Mouse (Mus musculus) lung, embryonic 16.5 days (tissue): Measurements from ENCODE around the gene Hacd3. TPM values are rescaled to one million over a fixed set of nuclear protein-coding genes. Genes with fewer than 3 reads are reported as not detected.
"Not testable (repeated sequence)": the region's sequence is repeated elsewhere in the genome, so short reads cannot be mapped to it uniquely, and the experiment has no call there.

Experiments
- ATAC-seq: fragments of 200-750 bp; cut with Nextera tagmentation; 2 replicates; pipeline ENCODE4 v1.8.0; 2017; ENCODE audit warnings: low read depth, mild to moderate bottlenecking, moderate library complexity
- H3K27ac ChIP-seq: fragments of 300-500 bp; sonication (generic); 2 replicates; pipeline ENCODE4 v1.5.1; 2014; ENCODE audit warnings: mild to moderate bottlenecking, control low read depth, low read length
- H3K27me3 ChIP-seq: fragments of 300-500 bp; sonication (generic); 2 replicates; pipeline ENCODE4 v1.6.1; 2014; ENCODE audit warnings: low read depth, low read length, mixed read lengths; ENCODE audit not compliant: control insufficient read depth, insufficient read depth
- H3K36me3 ChIP-seq: fragments of 300-500 bp; sonication (generic); 2 replicates; pipeline ENCODE4 v1.6.1; 2014; ENCODE audit warnings: low read length; ENCODE audit not compliant: control insufficient read depth, insufficient read depth
- H3K4me1 ChIP-seq: fragments of 300-500 bp; sonication (generic); replicated peaks from 2 replicates; pipeline ENCODE4 v1.6.1; 2014; ENCODE audit warnings: low read length, mixed read lengths; ENCODE audit not compliant: control insufficient read depth, insufficient read depth
- H3K4me2 ChIP-seq: fragments of 300-500 bp; sonication (generic); 2 replicates; pipeline ENCODE4 v1.6.1; 2014; ENCODE audit warnings: low read depth, low read length, control low read depth
- H3K4me3 ChIP-seq: fragments of 300-500 bp; sonication (generic); 2 replicates; pipeline ENCODE4 v1.5.1; 2014; ENCODE audit warnings: mild to moderate bottlenecking, low read length, control low read depth
- H3K9ac ChIP-seq: fragments of 300-500 bp; sonication (generic); 2 replicates; pipeline ENCODE4 v1.6.1; 2014; ENCODE audit warnings: low read length, control low read depth
- H3K9me3 ChIP-seq: fragments of 300-500 bp; sonication (generic); 2 replicates; pipeline ENCODE4 v1.6.1; 2016; ENCODE audit warnings: low read length; ENCODE audit not compliant: control insufficient read depth
- WGBS: fragments of 180-500 bp; shearing (Covaris S2); extraction: QIAGEN DNeasy Blood & Tissue Kit; methylation state at CpG from one replicate; pipeline ENCODE4 v1.1.7; 2014; 5-methylcytosine and 5-hydroxymethylcytosine counted together
- polyA plus RNA-seq: library from polyadenylated mRNA; unstranded; fragments of >200 nt; fragmentation: Nextera tagmentation; extraction: Ambion mirVana; gene quantifications from 2 replicates; pipeline ENCODE4 v1.2.1, GENCODE M21; 2015

Gene Hacd3
- polyA plus RNA-seq, 1 experiment from 2014 or later = 76.6 TPM

DNA sequence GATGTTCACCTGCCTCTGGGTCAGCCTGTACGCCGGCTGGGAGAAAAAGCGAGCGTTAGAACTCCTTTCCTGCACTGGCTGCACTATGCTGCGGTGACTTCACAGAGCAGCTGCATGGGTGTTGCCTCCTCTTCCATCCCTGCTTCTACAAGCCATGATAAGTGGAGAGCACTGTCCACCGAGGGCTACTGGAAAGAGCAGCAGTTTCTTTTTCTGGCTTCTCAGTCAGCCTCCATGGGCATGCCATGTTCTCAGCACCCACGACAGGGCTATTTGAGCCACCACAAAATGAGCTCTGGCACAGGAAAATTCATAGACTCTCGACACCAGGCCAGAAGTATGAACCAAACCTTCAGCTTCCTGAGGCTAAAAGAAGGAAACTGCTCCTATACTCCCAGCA, 15.8 kb downstream of the Hacd3 start:
- H3K27me3 ChIP-seq = no peaks in the 10 kb centered on the region
- no peak overlapping the region for H3K4me3 ChIP-seq
- H3K9me3 ChIP-seq = no peaks in the 10 kb centered on the region
- WGBS = 92% methylated on average over 8 of the region's 8 CpGs
- H3K9ac ChIP-seq = no peak overlapping the region
- no peak overlapping the region for H3K27ac ChIP-seq
- no peaks in the 10 kb centered on the region for H3K4me1 ChIP-seq
- no peak for ATAC-seq
- H3K36me3 ChIP-seq = peaks cover 17% of the 10 kb centered on the region
- no peak overlapping the region for H3K4me2 ChIP-seq

DNA sequence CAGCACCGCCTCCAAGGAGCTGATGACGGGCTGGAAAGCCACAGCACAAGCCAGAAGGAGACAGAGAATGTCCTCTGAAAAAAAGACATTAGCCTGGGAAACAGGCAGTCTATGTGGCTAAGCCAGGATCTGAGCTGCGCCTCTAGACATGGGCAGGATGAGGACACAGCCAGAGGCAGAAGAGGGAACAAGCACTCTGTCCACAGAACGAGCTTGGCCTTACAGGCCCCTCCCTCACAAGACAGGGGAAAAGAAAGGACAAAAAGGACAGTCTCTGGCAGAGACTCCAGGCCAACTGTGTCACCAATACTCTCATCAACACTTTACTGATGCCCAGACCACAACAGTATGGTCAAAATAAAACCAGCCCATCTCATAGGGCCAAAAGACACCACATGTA, 20.0 kb downstream of the Hacd3 start:
- no peak for ATAC-seq
- no peak overlapping the region for H3K27ac ChIP-seq
- no peak overlapping the region for H3K9ac ChIP-seq
- WGBS = 76% methylated on average over 4 of the region's 4 CpGs
- H3K9me3 ChIP-seq = no peaks in the 10 kb centered on the region
- H3K4me3 ChIP-seq = no peak overlapping the region
- H3K27me3 ChIP-seq = no peaks in the 10 kb centered on the region
- H3K4me2 ChIP-seq = no peak overlapping the region
- H3K36me3 ChIP-seq = peaks cover 27% of the 10 kb centered on the region
- no peaks in the 10 kb centered on the region for H3K4me1 ChIP-seq

DNA sequence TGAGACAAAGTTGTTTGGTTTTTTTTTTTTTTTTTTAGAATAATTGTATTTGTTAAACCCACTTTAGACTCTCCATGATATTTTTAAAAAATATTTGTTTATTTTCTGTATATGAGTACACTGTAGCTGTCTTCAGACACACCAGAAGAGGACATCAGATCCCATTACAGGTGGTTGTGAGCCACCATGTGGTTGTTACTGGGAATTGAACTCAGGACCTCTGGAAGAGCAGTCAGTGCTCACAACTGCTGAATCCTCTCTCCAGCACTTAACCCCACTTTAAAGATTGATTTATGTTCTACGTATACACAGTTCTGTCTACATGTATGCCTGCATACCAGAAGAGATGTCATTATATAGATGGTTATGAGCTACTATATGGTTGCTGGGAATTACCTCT, 26.0 kb downstream of the Hacd3 start:
- ATAC-seq, H3K4me3 ChIP-seq, H3K4me2 ChIP-seq, H3K4me1 ChIP-seq, H3K27me3 ChIP-seq, H3K9ac ChIP-seq, H3K27ac ChIP-seq, H3K9me3 ChIP-seq: not testable (repeated sequence)
- peaks cover 17% of the 10 kb centered on the region for H3K36me3 ChIP-seq
- 78% methylated on average over 1 of the region's 1 CpGs for WGBS

DNA sequence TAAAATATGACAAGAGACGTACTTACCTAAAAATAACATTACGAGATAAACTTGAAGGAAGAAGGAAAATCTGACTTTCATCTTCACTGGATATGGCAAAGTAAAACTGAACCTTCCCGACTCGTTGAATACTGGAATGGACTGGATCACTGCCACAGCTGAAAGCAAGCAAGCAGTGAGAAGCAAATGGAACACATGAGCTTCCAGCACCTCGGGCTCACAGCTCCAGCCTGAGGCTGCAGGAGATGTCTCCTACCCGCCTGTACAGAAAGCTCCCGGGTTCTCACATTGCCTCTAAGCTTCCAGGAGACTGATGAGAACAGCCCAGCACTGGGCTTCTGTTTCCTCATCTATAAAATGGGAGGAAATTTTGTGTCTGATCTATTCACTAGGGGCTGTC, 31.2 kb downstream of the Hacd3 start:
- WGBS = 85% methylated on average over 7 of the region's 7 CpGs
- no peaks in the 10 kb centered on the region for H3K4me1 ChIP-seq
- H3K36me3 ChIP-seq = peaks cover 26% of the 10 kb centered on the region
- no peak for ATAC-seq
- H3K9ac ChIP-seq = no peak overlapping the region
- no peaks in the 10 kb centered on the region for H3K27me3 ChIP-seq
- no peak overlapping the region for H3K27ac ChIP-seq
- H3K4me3 ChIP-seq = no peak overlapping the region
- H3K4me2 ChIP-seq = no peak overlapping the region
- H3K9me3 ChIP-seq = no peaks in the 10 kb centered on the region

DNA sequence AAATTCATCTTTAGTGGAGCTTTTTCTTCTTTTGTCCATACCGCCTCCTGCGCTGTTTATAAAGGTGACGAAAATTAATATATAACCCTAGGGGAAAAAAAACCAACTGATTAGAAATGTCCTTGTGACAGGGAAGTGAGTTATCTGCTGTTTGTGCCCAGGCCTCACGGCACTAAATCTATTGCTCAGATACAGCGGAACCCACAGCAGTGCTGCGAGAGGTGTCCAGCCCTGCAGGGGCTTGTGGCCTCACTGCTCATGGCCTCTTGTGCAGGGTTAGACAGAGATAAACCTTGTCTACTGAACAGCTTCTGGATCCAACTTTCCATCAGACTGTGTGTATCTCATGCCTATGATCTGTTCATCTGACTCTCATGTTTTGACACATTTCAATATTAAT, 33.0 kb downstream of the Hacd3 start:
- no peak overlapping the region for H3K4me2 ChIP-seq
- no peak overlapping the region for H3K4me3 ChIP-seq
- 88% methylated on average over 6 of the region's 6 CpGs for WGBS
- H3K9me3 ChIP-seq = no peaks in the 10 kb centered on the region
- ATAC-seq = no peak
- no peaks in the 10 kb centered on the region for H3K27me3 ChIP-seq
- H3K4me1 ChIP-seq = no peaks in the 10 kb centered on the region
- peaks cover 35% of the 10 kb centered on the region for H3K36me3 ChIP-seq
- H3K9ac ChIP-seq = no peak overlapping the region
- H3K27ac ChIP-seq = no peak overlapping the region

DNA sequence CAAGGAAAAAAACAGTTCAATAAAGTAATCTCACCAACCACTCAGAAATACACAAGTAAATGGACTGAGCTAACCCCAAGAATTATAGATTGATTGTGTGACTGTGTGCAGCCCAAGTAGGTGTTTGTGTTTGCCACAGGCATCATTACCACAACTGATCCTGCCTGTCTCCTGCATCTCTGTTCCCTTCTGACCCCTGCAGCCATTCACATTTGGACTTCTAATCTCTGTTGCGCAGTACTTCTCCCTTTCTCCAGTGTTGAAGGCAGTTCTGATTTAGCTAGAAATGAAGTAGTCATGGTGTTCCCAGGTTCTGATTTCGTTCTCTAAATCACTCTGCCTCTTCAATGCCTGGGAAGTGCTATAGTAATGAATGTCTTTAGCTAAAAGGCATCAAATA, 33.8 kb downstream of the Hacd3 start:
- H3K36me3 ChIP-seq = peaks cover 35% of the 10 kb centered on the region
- H3K4me2 ChIP-seq = no peak overlapping the region
- no peak overlapping the region for H3K9ac ChIP-seq
- no peak for ATAC-seq
- no peak overlapping the region for H3K27ac ChIP-seq
- no peak overlapping the region for H3K4me3 ChIP-seq
- H3K9me3 ChIP-seq = no peaks in the 10 kb centered on the region
- 80% methylated on average over 2 of the region's 2 CpGs for WGBS
- no peaks in the 10 kb centered on the region for H3K27me3 ChIP-seq
- H3K4me1 ChIP-seq = no peaks in the 10 kb centered on the region

DNA sequence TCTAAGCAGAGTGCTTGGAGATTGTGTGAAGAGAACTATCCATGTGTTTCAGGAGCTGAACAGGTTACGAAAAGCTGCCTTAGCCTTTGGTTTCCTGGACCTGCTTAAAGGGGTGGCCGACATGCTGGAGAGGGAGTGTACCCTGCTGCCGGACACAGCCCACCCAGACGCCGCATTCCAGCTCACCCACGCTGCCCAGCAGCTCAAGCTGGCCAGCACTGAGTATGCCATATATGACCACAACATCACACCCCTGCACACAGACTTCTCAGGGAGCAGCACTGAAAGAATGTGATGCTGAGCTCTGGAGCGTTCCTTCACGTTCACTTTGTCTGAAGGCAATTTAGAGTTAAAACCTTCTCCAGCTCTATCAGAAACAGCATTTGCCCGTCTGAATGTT, 35.7 kb downstream of the Hacd3 start:
- H3K4me2 ChIP-seq = no peak overlapping the region
- no peaks in the 10 kb centered on the region for H3K9me3 ChIP-seq
- H3K27ac ChIP-seq = no peak overlapping the region
- H3K4me3 ChIP-seq = no peak overlapping the region
- peaks cover 47% of the 10 kb centered on the region for H3K36me3 ChIP-seq
- H3K9ac ChIP-seq = no peak overlapping the region
- H3K27me3 ChIP-seq = no peaks in the 10 kb centered on the region
- no peak for ATAC-seq
- 75% methylated on average over 9 of the region's 9 CpGs for WGBS
- H3K4me1 ChIP-seq = no peaks in the 10 kb centered on the region

DNA sequence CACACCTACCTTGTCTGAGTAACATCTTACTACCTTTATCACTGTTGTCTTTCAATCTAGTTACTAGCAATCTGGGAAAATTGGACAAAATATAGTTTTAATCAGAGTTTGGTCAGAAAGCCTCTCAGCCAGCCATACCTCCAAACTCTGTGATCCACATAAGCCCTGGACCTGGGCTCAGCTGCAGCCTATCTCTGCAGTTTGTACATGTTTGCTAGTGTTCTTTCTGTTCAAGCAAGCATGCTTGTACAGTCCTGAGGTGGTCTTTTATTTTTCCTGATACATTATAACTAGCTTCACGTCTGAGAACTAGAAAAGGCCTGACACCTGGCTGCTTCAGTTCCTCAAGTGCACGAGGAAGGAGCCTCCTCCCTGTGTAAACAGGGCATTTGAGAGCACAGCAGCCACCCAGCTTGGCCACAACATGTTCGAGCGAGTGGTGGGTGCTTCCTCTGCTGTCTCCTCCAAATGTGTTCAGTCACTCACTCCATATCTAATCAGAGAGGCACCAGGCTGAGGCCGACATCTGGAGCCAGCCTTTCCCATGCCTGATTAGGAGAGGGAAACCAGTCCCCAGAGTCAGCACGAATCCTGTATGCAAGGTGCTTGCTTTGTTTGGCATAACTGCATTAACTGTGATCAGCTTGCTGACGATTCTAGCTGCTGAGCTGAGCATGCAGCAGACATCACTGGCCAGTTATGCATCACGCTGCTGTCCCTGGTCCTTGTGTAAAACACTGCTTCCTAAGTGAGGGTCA, 36.3 kb downstream of the Hacd3 start:
- ATAC-seq = no peak
- H3K27me3 ChIP-seq = no peaks in the 10 kb centered on the region
- no peak overlapping the region for H3K9ac ChIP-seq
- H3K4me1 ChIP-seq = no peaks in the 10 kb centered on the region
- no peak overlapping the region for H3K4me3 ChIP-seq
- H3K27ac ChIP-seq = no peak overlapping the region
- peaks cover 51% of the 10 kb centered on the region for H3K36me3 ChIP-seq
- no peaks in the 10 kb centered on the region for H3K9me3 ChIP-seq
- 58% methylated on average over 8 of the region's 8 CpGs for WGBS
- H3K4me2 ChIP-seq = no peak overlapping the region

DNA sequence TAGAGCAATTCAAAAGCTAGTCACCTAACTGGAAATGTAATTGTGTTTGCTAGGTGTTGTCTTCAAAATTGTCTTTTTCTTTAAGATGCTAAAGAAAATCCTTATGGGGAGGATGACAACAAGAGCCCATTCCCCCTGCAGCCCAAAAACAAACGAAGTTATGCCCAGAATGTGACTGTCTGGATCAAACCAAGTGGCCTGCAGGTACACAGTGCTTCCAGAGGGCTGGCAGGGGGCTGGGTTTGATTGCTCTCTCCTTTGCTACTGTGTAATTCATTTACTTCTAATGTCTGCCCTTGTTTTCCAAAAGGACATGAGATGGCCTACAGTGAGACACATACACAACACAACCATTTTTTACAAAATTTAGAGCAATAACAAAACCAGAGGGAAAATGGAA, 39.6 kb downstream of the Hacd3 start:
- no peaks in the 10 kb centered on the region for H3K27me3 ChIP-seq
- H3K36me3 ChIP-seq = peaks cover 62% of the 10 kb centered on the region
- no peak overlapping the region for H3K9ac ChIP-seq
- H3K9me3 ChIP-seq = no peaks in the 10 kb centered on the region
- H3K4me3 ChIP-seq = no peak overlapping the region
- H3K4me1 ChIP-seq = no peaks in the 10 kb centered on the region
- no peak overlapping the region for H3K4me2 ChIP-seq
- WGBS = 79% methylated on average over 1 of the region's 1 CpGs
- no peak for ATAC-seq
- H3K27ac ChIP-seq = no peak overlapping the region

DNA sequence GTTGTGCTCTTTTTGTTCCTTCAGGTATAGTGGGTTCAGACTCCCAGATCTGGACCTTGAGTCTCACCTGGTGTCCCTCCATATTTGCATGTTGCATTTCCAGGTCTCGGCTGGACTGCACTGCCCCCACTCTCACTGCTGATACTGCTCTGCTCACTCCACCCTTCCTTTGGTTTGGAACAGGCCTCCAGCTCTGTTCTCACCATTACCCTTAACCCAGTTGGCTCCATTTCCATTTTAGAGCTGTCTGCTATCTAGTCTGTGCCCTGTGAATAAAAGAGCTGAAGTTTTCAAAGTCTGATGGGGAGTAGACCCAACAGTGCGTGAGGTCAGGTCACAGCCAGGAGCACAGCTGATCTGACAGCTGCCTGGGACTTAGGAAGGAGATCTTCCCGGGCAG, 40.9 kb downstream of the Hacd3 start:
- 69% methylated on average over 3 of the region's 3 CpGs for WGBS
- H3K27ac ChIP-seq = no peak overlapping the region
- peaks cover 63% of the 10 kb centered on the region for H3K36me3 ChIP-seq
- H3K27me3 ChIP-seq = no peaks in the 10 kb centered on the region
- no peak overlapping the region for H3K9ac ChIP-seq
- ATAC-seq = no peak
- H3K4me1 ChIP-seq = no peaks in the 10 kb centered on the region
- H3K4me3 ChIP-seq = no peak overlapping the region
- H3K9me3 ChIP-seq = no peaks in the 10 kb centered on the region
- H3K4me2 ChIP-seq = no peak overlapping the region
